33 mouse cellular contexts compared by ENCODE assay signal in the genomic region with DNA sequence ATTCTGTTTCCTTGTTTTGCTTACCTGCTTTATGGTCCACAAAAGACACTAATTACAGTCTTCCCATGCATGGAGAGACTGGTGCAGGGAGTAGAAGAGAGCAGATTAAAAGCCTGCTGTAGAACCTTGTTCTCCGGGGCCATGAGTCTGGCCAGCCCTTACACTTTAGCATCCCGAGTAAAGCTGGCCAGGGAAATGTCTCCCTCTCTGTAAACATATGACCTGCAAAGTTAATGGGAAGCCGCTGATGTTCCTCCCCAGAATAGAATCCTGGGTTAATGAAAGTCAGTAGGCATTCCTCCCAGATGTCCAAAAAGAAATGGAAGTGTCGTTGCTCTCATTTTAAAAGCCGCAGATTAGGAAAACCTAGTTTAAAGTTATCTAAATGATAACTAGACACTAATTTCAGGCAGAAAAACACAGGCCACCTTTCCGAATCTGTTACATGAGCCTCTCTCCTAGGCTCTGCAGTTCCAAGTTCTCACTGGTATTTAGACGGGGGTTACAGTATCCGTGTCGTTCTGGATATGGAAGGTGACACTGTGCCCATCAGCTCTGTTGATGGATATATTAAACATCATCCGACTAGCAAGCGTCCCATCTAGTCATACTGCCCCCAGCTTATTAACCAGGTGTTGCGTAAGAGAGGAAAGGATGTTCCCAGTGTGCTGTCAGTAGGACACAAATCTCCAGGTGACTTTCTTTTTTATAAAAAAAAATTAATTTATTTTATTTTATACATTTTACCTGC. TPM values are rescaled to one million over a fixed set of nuclear protein-coding genes. Genes with fewer than 3 reads are reported as not detected.
"Had no signal": no experiment of that assay in that cellular context is flagged by ENCODE, and none has a peak within 500 bp of the region (broad histone marks: within the 10 kb centered on the region; RNA-seq: fewer than 3 reads in every experiment).

No protein-coding gene starts in this region.

- H3K27ac ChIP-seq: heart, embryonic 13.5 days; heart, embryonic 15.5 days; hindbrain, embryonic 13.5 days; hindbrain, embryonic 15.5 days; hindbrain, postnatal 0 days; kidney, embryonic 15.5 days; kidney, postnatal 0 days; left cerebral cortex, adult 2 months; limb, embryonic 10.5 days; limb, embryonic 12.5 days; liver, embryonic 13.5 days; liver, embryonic 15.5 days had no signal

- H3K4me3 ChIP-seq: heart, embryonic 13.5 days; heart, embryonic 15.5 days; hindbrain, embryonic 13.5 days; hindbrain, embryonic 15.5 days; kidney, embryonic 15.5 days; left cerebral cortex, adult 2 months; limb, embryonic 10.5 days; limb, embryonic 12.5 days; liver, embryonic 13.5 days; liver, embryonic 15.5 days had no signal

- H3K27me3 ChIP-seq: heart, embryonic 13.5 days; heart, embryonic 15.5 days; hindbrain, embryonic 13.5 days; hindbrain, embryonic 15.5 days; kidney, embryonic 15.5 days; limb, embryonic 12.5 days; liver, embryonic 13.5 days; liver, embryonic 15.5 days had no signal

- DNase-seq: forebrain, postnatal 0 days; heart, adult 18-20 months; heart, postnatal 14 days; heart, postnatal 36 days; kidney, adult 11 months; kidney, adult 2 months; kidney, adult 9 months; kidney, postnatal 14 days; kidney, postnatal 36 days; liver; liver, embryonic 13.5 days had no signal

- H3K36me3 ChIP-seq: heart, embryonic 13.5 days; heart, embryonic 15.5 days; hindbrain, embryonic 13.5 days; hindbrain, embryonic 15.5 days; kidney, embryonic 15.5 days; limb, embryonic 10.5 days; limb, embryonic 12.5 days; liver, embryonic 13.5 days; liver, embryonic 15.5 days had no signal

- H3K4me2 ChIP-seq: heart, embryonic 11.5 days; heart, embryonic 13.5 days; heart, embryonic 15.5 days; hindbrain, embryonic 13.5 days; hindbrain, embryonic 15.5 days; kidney, embryonic 15.5 days; limb, embryonic 12.5 days; liver, embryonic 11.5 days; liver, embryonic 13.5 days; liver, embryonic 15.5 days had no signal

- H3K4me1 ChIP-seq: liver, embryonic 13.5 days; liver, embryonic 15.5 days had no signal

- ATAC-seq: forebrain, postnatal 0 days; hindbrain, postnatal 0 days; intestine, embryonic 16.5 days had no signal

- H3K9ac ChIP-seq: forebrain, postnatal 0 days; heart, embryonic 13.5 days; heart, embryonic 15.5 days; hindbrain, embryonic 13.5 days; hindbrain, embryonic 15.5 days; kidney, embryonic 15.5 days; limb, embryonic 12.5 days; liver, embryonic 13.5 days; liver, embryonic 15.5 days had no signal

- H3K9me3 ChIP-seq: heart, embryonic 13.5 days; heart, embryonic 15.5 days; hindbrain, embryonic 13.5 days; hindbrain, embryonic 15.5 days; kidney, embryonic 15.5 days; limb, embryonic 10.5 days; liver, embryonic 13.5 days; liver, embryonic 15.5 days had no signal

RNA-seq across cellular contexts. Expression of a gene that starts 44.9 kb away (rescaled TPM):
- total RNA-seq: forebrain, postnatal 0 days; hematopoietic stem cell, adult 5-6 weeks; hindbrain, postnatal 0 days; layer of hippocampus, postnatal 10 days; layer of hippocampus, postnatal 25 days; left cerebral cortex, adult 2 months; left cerebral cortex, postnatal 14 days had no signal
- polyA plus RNA-seq: forebrain, postnatal 0 days; heart, embryonic 11.5 days; heart, embryonic 13.5 days; heart, embryonic 15.5 days; hindbrain, embryonic 11.5 days; hindbrain, embryonic 13.5 days; hindbrain, embryonic 15.5 days; intestine, embryonic 14.5 days; intestine, embryonic 16.5 days; large intestine, adult 2 months; limb, embryonic 10.5 days; limb, embryonic 12.5 days; limb, embryonic 14.5 days; liver, embryonic 11.5 days; liver, embryonic 13.5 days had no signal
